Mouse (Mus musculus): ENCODE measurements at regions not wholly inside any gene's neighbourhood (a gene's known extent, or its start where the extent isn't known, plus 50 kb on each side); places are given as distances from the start of the nearest gene placed in this dataset.

DNA sequence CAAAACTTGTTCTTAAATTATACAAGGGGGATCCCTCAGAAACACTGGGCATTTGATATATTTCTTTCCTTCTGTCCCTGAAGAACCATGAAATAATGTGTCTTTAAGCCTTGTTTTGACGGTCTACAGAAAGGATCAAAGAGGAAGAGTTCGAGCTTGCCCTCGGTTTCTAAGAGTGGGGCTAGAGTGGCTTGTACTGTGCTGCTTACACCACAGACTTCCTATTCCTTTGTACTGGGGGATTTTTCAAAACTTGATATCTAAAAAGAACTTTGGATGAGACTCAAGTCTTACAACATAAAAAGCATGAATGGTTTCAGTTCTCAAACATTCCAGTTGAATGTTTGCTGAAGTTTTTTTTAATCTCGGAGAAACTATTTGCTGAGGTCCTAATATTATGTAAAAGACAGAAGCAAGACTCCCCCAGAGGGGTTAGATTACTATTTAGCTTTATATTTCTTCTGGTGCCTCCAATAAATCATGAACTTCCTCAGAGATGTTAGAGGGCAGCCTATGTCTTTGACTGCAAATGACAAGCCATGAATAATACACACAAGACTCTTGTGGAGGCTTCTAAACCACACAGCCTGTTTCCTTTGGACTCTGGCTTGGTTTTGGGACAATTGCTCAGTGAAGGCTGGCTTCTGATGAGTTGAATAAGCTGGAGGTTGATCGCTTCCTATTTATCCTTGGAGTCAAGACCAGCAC, 352.0 kb upstream of the Smim15 start:
- ATAC-seq: no peak

DNA sequence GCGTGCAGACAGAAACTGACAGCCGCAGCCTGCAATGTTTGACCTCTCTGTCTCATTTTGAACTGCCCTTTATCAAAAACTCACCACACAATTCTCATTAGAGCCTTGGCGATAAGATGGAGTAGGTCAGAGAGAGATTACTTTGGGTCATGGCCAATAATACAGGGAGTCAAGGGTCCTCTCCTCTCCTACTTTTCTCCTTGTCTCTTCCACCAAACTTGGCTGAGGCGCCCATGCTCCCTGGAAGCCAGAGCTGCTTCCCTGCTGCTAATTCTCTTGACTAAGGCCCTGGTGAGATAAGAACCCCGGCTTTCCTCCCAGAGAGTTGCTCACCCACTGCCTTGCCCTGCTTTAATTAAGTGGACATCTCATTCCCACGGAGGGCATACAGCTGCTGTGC, 355.3 kb upstream of the Smim15 start:
- no peak for ATAC-seq

DNA sequence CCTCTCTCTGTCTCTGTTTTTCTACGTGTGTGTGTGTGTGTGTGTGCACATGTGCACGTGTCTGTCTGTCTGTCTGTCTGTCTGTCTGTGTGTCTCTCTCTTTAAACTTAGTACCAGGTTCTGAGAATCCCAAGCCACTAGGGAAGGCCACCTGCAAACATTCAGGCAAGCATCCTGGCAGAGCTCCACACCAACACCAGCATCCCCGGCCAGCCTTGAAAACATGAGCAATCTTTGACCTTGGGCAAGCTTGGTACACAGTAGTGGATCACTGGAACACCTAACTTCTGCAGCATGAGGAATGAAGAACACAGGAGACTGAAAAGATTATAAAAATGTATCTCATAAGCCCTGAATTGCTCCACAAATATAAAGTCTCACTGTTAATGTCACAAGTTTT, 359.0 kb upstream of the Smim15 start:
- no peak for ATAC-seq

DNA sequence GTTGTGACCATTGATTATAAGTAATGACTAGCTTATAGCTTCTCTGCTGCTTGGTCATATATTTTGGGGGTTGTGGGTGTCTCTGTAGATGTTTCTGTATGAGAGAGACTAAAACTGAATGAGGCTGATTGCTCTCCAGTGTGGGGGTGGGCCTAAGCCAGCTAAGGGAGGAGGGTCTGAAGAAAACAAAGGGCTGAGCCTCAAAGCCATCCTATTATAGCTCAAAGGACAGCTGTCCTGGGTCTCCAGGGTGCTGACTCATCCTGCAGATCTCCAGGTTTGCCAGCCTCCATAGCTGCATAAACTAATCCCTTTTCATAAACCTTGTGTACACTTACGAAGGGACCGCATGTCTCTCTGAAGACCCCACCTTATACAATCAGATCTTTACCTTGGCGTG, 360.3 kb upstream of the Smim15 start:
- ATAC-seq: no peak

DNA sequence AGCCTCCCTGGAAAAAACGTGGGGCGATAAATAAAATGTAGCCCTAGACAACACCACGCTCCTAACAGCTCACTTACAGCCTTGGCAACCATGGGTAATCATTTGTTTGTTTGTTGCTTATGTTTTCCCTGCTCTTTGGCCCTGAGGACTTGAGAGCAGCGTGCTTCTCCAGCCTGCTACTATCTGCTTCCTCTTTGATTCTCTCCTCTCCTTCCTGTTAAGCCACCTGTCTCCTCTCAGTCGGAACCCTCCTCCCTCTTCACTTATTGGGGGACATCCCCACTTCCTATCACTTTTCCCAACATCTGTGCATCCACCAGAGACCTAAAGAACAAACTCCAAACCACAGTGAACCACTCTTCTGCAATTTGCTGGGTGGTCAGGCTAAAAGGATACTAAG, 362.5 kb upstream of the Smim15 start:
- ATAC-seq: no peak

DNA sequence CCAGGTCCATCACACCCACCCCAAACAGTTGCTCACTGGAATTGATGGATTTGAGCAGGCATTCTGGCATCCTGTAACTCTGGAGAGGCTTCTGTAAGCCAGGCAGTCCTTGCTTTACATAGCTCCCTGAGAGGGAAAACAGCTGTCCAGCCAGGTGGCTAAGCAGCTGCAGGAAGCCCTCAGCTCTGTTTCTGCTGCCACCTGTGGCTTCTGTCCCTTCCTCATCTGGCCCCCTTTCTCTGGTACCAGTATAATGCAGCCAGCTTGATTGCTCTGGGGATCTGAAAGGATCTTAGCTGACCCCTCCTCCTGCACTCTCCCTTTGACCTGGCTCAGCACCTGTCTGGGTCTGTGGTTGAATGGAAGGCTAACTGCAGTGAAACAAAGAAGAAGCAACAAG, 365.4 kb upstream of the Smim15 start:
- ATAC-seq: no peak

DNA sequence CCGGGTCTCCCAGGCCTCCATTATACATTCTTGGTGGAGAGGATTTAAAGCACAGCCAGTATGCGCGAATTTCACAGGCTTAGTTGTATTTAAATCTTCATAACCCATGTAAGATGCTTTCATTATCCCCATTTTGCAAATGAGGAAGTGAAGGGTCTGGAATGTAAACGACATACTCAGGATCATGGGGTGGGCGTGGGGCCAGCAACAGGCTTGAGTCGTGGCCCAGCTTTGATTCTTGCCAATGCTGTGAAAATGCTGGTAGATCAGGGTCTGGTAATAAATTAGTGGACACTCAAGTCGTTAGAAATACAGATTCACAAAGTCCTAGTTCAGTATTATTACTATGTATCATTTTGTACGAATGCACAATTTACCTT, 367.2 kb upstream of the Smim15 start:
- no peak for ATAC-seq

DNA sequence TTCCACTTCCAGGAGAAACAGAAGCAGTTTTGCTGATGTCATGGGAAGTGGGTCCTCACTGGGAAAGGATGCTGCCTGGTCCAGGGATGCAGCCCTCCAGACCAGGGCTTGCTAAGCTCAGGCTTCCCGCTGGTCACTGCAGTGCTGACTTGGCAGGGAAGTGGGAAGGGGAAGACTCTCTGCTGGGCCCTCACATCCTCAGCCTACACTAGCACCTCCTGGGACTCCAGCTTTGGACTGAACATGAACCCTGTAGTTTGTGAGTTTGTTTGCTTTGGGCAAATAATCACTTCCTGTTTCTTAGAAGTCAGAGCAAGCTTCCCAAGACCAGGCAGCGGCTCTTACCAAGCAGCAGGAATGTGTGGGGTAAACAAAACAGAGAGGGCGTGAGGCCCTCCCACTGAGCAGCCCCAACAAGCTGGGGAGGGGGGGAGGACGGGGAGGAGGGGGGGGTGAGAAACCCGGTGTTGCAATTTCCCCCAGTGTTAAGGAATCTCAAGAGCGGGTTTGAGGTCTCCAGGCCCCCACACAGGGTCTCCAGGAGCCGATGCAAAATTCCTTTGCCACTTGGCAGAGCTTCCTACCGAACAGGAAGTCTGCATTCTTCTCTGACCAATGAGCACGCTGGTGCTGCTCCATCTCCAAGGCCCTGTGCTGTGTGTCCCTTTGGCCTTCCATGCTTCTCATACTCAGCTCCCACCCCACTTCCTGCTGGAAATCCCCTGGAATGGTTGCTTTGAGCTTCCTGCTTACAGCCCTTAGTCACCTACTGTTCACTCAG, 367.7 kb upstream of the Smim15 start:
- ATAC-seq: no peak

DNA sequence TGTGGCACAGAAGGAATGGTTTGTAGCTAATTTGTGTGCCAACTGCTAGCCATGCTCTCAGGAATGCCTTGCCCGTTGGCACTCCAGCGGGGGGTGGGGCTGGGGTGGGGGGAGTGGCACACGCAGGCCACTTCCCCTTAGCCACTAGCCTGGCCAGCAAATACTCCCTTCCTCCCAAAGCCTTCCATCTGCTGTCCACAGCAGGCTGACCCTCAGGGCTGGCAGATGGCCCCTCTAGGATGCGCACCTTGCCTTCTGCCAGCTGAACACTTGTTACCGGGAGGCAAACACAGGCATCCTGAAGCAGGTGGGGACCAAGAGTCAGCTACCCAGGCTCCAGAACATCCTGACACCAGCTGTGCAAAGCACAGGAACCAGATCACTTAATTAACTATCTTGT, 372.1 kb upstream of the Smim15 start:
- ATAC-seq: no peak

DNA sequence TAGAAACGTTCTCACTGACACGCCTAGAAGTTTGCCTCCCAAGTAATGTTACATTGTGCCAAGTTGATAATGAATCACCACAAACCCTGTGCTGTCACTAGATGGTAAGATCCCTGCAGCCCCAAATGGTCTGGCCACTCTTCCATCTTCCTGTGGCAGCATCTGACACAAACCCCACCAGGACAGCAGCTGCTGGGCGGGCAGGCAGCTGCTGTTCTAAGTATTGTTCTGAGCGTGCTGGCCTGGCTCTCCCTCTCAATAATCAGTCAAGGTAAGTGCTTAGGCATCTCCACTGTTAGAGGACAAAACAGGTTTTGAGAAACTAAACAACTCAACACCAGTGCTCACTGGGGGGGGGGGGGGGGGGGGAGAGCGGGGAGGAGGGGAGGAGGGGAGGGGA, 375.7 kb upstream of the Smim15 start:
- no peak for ATAC-seq

DNA sequence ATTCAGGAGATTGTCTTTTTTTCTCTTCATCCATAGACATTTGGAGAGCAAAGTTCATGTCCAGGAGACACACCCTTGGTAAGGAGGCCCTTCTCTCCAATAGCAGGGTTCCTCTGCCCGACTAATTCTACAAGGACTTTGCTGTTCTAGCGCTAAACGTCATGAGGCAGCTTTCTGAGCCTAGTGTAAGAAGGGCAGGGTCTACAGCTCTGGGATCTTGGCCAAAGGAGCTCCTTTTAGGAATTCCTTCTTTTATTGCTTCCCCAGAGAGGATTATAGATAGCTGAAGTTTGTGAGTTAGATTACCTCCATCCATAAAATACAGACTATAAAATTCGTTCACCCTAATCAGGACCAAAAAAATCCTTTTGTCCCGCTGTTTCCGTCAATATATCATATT, 378.5 kb upstream of the Smim15 start:
- ATAC-seq: no peak

DNA sequence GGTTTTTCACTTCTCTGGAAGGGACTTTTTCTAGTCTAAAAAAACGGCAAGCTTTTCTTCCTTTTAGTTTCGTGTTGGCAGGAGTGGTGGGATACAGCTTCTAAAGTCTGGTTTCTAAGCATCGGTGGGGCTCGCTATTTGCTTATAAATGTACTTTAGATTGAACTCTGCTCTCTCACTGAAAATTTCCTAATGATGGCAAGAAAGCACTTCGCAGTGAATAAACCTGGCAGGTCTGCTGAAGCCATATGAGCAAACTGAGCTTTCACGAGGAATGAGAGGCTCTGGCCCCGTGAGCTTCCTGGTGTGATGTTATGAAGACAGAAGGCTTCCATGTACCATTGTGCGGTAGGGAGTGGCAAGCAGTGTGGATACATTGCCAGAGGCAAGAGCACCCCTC, 380.0 kb upstream of the Smim15 start:
- ATAC-seq: no peak

DNA sequence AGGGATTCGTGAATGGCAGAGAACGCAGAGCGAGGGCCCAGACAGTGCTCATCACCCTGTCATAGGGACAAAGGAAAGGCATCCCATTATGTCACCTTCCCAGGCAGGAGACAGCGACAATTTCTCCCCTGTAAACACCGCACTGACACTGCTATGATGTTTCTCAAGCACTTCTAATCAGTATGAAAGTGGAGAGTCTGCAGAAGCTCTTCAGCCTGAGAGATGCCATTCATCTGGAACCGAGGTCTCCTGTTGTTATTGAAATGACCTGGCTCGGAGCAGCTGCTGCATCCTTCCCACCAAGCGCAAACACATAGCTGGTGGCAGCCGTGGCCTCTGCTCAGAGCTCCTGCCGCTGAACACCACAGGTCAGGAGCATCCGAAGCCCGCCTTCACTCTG, 380.5 kb upstream of the Smim15 start:
- no peak for ATAC-seq

DNA sequence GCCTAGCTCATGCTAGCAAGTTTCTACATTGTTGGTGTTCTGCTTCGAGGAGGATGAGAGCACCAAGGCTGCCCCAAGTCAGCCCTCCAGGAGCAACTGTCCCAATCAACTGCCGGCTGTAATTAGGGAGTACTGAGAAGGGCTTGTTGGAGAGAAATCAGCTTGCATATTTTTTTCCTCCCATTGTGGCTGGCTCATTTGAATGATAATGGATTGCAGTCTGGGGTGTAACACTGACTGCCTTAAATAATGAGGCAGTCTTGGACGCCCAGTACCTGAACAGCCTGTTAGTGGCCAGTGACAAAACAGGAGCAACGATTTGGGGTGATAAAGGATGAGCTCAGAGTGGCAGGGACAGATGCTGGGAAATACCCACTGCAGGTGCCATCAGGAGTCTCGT, 382.8 kb upstream of the Smim15 start:
- ATAC-seq: no peak

DNA sequence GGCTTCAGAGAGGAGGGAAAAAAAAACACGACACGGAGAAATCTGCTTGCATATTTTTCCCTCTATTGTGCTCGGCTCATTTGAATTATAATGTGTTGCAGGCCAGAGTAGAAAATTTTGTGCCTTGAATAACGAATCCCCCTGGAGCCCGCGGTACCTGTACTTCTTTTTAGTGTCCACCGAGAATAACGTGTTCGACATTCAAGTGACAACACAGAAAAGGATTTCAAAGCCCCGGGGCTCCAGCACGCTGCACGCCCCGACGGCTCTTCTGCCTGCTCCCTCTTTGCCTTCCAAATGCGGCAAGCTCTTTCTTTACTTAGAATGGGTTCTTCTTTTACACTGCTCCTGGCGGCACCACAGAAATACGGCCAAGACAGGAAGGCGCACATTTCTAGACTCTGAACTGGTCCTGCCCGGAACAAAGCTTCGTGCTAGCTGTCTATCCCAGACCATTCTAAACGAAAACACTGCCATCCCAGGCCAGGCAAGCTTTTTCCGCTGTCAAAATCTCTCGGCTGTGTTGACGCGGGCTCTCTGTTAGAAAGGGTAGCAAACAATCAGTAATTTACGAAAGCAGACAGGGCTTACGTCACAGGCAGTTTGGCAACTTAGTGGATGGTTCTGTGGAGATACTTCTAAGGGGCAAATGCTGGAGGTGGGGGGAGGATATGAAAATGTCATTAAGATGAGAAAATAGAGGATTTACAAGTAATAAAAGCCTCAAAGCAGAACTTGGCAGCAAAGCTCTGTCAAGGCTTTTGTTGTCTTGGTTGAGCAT, 398.2 kb upstream of the Smim15 start:
- no peak for ATAC-seq

DNA sequence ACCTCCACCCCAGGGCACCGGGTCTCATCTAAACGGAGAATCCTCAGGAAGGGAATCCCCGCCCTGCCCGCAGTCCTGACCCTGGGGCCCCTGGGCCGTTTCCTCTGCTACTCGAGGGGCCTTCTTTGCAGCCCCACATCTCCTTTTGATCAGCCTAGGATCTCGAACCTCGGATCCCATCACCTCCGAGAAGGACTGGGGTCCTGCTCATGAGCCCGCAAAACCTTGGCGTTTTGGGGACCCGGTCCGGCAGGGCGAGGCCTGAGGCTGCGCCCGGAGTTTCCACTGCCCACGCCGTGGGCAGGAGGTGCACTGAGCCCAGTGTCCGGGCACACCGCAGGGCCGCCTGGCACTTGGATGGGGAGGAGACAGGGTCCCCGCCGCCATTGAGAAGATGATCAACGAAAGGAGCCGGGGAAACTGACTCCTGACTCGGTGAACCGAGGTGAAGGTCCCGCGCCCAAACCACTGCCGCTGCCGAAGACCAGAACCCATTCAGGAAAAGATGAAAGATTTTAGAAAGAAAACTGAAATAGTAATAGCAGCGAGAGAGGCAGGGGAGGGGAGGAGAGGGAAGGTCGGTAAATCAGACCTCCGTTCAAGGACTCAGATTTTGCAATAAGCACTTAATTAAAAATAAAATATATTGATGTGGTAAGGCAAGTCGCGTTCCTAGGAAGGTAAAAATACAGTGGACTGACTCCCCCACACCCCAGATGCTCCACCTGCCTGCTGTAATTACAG, 399.0 kb upstream of the Smim15 start:
- ATAC-seq: peak; percentile 28

DNA sequence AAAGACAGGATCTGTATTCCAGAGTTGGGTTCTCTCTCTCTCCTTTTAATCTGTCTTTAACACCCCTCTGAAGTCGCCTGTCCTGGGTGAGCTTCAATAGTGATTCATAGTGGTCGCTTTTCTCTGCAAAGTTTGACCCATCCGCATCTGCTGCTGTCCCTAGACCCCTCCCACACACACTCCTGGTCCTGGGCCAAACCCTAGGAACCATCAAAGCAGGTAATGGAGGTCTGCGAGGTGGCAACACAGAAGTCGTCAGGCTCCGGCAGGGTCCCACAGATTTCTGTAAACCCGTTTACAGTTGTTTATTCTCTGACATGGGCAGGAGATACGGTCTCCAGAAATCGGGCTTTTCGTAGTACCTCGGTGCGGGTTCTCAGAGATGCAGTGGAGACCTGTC, 399.5 kb upstream of the Smim15 start:
- no peak for ATAC-seq

DNA sequence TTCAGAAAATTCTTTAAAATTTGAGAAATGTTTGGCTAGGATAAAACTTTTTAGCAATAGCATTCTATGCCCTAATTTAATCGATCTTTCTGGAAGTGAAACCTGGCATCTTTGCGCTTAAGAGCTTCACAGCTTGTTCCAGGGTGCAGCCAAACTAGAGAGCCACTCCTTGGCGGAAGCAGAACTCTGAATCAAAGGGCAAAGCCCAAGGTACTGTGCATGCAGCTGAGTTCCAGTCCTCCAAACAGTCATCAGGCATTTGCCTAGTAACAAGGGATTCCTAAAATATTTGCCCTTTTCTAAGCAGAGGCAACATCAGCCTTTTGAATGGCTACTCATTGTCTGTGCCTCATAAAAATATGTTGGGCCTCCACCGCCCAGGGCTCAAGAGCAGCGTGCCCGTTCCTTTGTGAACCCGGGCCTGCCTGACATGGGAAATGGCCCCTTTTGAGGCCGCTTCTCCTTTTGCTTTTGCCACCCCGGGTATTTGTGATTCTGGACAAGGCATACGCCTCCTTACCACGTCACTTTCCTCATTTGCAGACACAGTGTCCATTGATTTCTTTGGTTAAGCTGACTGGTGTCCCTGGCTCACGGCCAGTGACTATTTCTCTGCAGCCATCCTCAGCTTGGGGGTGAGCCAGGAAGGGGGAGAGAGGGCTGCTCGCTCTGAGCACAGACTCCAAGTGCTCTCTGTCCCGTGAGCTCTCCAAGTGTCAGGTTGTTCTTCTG, 402.2 kb upstream of the Smim15 start:
- ATAC-seq: no peak

DNA sequence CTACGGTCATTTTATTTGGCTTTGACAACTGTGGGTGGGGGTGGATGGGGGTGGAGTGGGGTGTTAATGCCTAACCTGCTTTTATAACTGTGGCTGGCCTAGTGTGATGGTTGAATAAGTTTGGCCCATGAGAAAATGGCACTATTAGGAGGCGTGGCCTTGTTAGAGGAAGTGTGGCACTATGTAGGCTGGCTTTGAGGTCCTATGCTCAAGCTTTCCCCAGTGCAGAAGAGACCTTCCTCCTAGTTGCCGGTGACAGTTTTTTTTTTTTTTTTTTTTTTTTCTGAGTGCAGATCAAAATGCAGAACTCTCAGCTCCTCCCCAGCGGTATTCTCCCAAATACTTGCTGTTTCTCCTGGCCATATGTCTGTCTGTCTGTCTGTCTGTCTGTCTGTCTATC, 404.6 kb upstream of the Smim15 start:
- no peak for ATAC-seq

DNA sequence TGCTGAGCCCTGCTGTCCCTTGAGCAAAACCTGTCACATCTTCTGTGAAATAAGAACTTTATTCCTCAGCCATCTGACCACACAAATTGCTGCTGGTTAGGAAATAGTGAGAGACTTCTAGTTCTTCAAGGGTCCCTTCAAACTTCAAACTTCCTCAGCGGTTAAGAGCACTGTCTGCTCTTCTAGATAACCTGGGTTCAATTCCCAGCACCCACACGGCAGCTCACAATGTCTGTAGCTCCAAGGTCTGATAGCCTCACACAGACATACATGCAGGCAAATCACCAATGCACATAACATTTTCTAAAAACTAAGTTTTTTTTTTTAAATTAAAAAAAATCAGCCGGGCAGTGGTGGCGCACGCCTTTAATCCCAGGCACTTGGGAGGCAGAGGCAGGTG, 407.0 kb upstream of the Smim15 start:
- no peak for ATAC-seq

DNA sequence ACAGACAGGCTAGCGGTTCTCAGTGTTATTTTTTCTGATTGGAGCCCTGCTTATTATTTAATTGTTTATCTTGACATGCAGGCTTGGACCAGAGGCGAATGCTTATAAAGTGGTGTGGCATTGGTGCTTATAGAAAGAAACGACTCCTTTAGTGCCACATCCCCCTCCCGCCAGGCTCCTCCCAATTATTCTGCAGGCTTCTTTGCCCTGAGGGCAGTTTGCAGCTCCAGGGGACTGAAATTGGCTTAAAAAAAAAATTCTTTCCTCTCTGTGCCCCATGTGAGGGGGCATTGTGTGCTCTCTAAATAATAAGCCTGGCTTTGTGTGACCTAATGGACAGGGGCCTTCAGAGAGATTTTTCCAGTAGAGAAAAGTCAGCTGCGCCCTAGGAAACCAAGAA, 409.1 kb upstream of the Smim15 start:
- ATAC-seq: no peak

DNA sequence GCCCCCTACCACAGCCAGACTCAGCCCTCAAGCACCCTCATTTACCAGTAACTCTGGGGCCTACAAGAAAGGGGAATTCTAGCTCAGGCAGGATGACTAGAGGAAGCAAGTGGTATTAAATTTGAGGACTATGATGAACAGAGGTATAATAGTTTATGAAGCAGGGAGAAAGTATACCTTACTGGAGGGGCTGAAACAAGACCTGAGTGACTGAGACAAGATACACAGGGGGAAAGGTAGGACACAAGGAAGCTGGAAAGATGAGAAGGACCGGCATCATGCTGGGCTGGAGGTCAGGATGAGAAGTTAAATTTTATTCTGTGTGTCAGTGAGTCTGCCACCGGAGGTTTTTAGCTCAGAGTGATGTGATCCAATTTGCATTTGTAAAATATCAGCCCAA, 417.2 kb upstream of the Smim15 start:
- ATAC-seq: no peak
